Mouse (Mus musculus) embryonic facial prominence, embryonic 13.5 days (tissue): ENCODE measurements around the gene Ndufs3. TPM values are rescaled to one million over a fixed set of nuclear protein-coding genes. Genes with fewer than 3 reads are reported as not detected.
"Not testable (repeated sequence)": the region's sequence is repeated elsewhere in the genome, so short reads cannot be mapped to it uniquely, and the experiment has no call there.

ENCODE experiments used
- ATAC-seq: fragments of 200-750 bp; cut with Nextera tagmentation; 2 replicates; pipeline ENCODE4 v1.8.0; 2017; ENCODE audit warnings: low read depth; ENCODE audit not compliant: insufficient number of reproducible peaks, insufficient read depth, low FRiP score, low TSS enrichment
- H3K27ac ChIP-seq: fragments of 300-500 bp; sonication (generic); 2 replicates; pipeline ENCODE4 v1.5.1; 2015; ENCODE audit warnings: moderate library complexity, mild to moderate bottlenecking, inconsistent platforms
- H3K27me3 ChIP-seq: fragments of 300-500 bp; sonication (generic); 2 replicates; pipeline ENCODE4 v1.6.1; 2015; ENCODE audit warnings: mild to moderate bottlenecking, inconsistent platforms
- H3K36me3 ChIP-seq: fragments of 300-500 bp; sonication (generic); 2 replicates; pipeline ENCODE4 v1.6.1; 2015; ENCODE audit warnings: mild to moderate bottlenecking, inconsistent platforms
- H3K4me1 ChIP-seq: fragments of 300-500 bp; sonication (generic); 2 replicates; pipeline ENCODE4 v1.6.1; 2015; ENCODE audit warnings: inconsistent platforms
- H3K4me2 ChIP-seq: fragments of 300-500 bp; sonication (generic); 2 replicates; pipeline ENCODE4 v1.6.1; 2015; ENCODE audit warnings: moderate library complexity, mild to moderate bottlenecking, inconsistent platforms
- H3K4me3 ChIP-seq: fragments of 300-500 bp; sonication (generic); 2 replicates; pipeline ENCODE4 v1.5.1; 2015; ENCODE audit warnings: mild to moderate bottlenecking, inconsistent platforms
- H3K9ac ChIP-seq: fragments of 300-500 bp; sonication (generic); 2 replicates; pipeline ENCODE4 v1.6.1; 2015; ENCODE audit warnings: mild to moderate bottlenecking, inconsistent platforms
- H3K9me3 ChIP-seq: fragments of 300-500 bp; sonication (generic); 2 replicates; pipeline ENCODE4 v1.6.1; 2016; ENCODE audit warnings: inconsistent platforms
- WGBS: fragments of 180-500 bp; shearing (Covaris S2); methylation state at CpG from one replicate; pipeline ENCODE4 v1.1.7; 2015; ENCODE audit warnings: mixed read lengths; 5-methylcytosine and 5-hydroxymethylcytosine counted together
- polyA plus RNA-seq: library from polyadenylated mRNA; unstranded; fragments of >200 nt; fragmentation: Nextera tagmentation; extraction: Ambion mirVana; gene quantifications from 2 replicates; pipeline ENCODE4 v1.2.1, GENCODE M21; 2015

The Ndufs3 gene
- polyA plus RNA-seq, 1 experiment from 2014 or later: 232 TPM

- ATAC-seq: no peak
- Histone ChIP-seq H3K4me3 (peak overlapping the region; percentile 98), H3K36me3 (peaks cover 65% of the 10 kb centered on the region), H3K4me2 (peak overlapping the region; percentile 69), H3K9me3 (no peaks in the 10 kb centered on the region), H3K27me3 (no peaks in the 10 kb centered on the region), H3K4me1 (peaks cover 32% of the 10 kb centered on the region), H3K9ac (peak overlapping the region; percentile 97), H3K27ac (no peak overlapping the region)
- 83% methylated on average over 2 of the region's 2 CpGs for WGBS
These were observed 1.2 kb downstream of the Ndufs3 start for GRCm38 (mm10) chr2:90903398-90903797.

- 79% methylated on average over 3 of the region's 3 CpGs for WGBS
These were observed 10.3 kb downstream of the Ndufs3 start for GRCm38 (mm10) chr2:90894299-90894677.

DNA sequence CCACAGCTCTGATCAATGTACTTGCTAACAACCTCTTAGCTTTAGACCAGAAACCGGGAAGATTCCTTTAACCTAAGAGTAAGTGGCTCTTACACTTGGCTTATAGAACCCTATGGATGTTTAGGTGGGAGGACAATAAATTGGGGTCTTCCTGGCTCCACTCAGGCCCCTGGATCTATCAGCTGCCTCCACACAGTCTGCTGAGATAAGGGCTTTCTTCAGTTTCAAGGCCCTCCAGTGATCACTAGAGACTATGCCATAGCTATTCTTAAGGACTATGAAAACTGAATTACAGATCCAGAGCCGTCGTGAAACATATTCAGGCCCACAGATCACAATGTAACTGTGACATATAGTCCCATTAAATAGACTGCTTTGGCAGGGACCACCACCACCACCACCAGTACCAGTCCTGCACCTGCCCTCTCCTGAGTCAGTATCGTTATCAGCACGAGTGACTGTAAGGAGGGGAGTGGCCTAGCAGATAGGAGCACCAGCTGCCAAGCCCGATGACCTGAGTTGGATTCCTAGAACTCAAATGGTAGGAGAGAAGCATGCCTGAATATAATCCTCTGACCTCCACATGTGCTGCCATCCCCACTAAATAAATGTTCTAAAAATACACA, 10.8 kb downstream of the Ndufs3 start:
- Histone ChIP-seq H3K36me3 (peaks cover 64% of the 10 kb centered on the region), H3K9ac (no peak overlapping the region), H3K4me3 (no peak overlapping the region), H3K27ac (no peak overlapping the region), H3K9me3 (no peaks in the 10 kb centered on the region), H3K4me1 (peaks cover 9% of the 10 kb centered on the region), H3K27me3 (peaks cover 21% of the 10 kb centered on the region), H3K4me2 (no peak overlapping the region)
- ATAC-seq: no peak
- WGBS: 89% methylated on average over 6 of the region's 6 CpGs

More at GRCm38 (mm10) chr2:90894299-90894677, 10.3 kb downstream of the Ndufs3 start:
- H3K9me3 ChIP-seq, H3K4me1 ChIP-seq, ATAC-seq, H3K4me3 ChIP-seq, H3K4me2 ChIP-seq, H3K27ac ChIP-seq, H3K9ac ChIP-seq: not testable (repeated sequence)
- peaks cover 69% of the 10 kb centered on the region for H3K36me3 ChIP-seq
- peaks cover 16% of the 10 kb centered on the region for H3K27me3 ChIP-seq

DNA sequence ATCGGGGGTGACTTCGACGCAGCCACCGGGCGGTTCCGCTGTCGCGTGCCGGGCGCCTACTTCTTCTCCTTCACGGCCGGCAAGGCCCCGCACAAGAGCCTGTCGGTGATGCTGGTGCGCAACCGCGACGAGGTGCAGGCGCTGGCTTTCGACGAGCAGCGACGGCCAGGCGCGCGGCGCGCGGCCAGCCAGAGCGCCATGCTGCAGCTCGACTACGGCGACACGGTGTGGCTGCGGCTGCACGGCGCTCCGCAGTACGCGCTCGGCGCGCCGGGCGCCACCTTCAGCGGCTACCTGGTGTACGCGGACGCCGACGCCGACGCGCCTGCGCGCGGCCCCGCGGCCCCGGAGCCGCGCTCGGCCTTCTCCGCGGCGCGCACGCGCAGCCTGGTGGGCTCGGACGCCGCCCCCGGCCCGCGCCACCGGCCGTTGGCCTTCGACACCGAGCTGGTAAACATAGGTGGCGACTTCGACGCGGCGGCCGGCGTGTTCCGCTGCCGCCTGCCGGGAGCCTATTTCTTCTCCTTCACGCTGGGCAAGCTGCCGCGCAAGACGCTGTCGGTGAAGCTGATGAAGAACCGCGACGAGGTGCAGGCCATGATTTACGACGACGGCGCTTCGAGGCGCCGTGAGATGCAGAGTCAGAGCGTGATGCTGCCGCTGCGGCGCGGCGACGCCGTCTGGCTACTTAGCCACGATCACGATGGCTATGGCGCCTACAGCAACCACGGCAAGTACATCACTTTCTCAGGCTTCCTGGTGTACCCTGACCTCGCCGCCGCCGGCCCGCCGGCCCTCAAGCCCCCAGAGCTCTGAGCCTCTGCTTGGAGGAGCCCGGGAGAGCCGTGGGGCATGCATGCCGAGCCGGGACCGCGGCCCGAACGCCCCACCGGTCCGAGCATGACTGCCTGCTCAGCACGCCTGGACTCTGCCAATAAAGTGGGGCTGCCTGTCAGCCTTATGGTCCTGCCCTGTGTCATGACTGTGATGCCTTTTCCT, 14.8 kb downstream of the Ndufs3 start:
- peak overlapping the region; percentile 77 for H3K9ac ChIP-seq
- ATAC-seq: peak; percentile 65; the same call in 1 of the 2 replicates
- H3K36me3 ChIP-seq: peaks cover 26% of the 10 kb centered on the region
- peak overlapping the region; percentile 75 for H3K4me2 ChIP-seq
- H3K4me3 ChIP-seq: peak overlapping the region; percentile 57
- H3K4me1 ChIP-seq: peaks cover 25% of the 10 kb centered on the region
- WGBS: 5% methylated on average over 127 of the region's 133 CpGs
- no peak overlapping the region for H3K27ac ChIP-seq
- H3K27me3 ChIP-seq: peaks cover 60% of the 10 kb centered on the region
- H3K9me3 ChIP-seq: no peaks in the 10 kb centered on the region

- Histone ChIP-seq H3K36me3 (peaks cover 10% of the 10 kb centered on the region; the same call in 1 of the 2 replicates), H3K4me1 (peaks cover 27% of the 10 kb centered on the region), H3K27ac (no peak overlapping the region), H3K27me3 (peaks cover 69% of the 10 kb centered on the region), H3K4me3 (no peak overlapping the region), H3K9ac (no peak overlapping the region), H3K9me3 (peaks cover 4% of the 10 kb centered on the region; the same call in 1 of the 2 replicates), H3K4me2 (no peak overlapping the region)
- ATAC-seq: no peak
- 72% methylated on average over 5 of the region's 5 CpGs for WGBS
These were observed 17.0 kb downstream of the Ndufs3 start for GRCm38 (mm10) chr2:90887627-90888026.

GRCm38 (mm10) chr2:90886436-90886835, 18.2 kb downstream of the Ndufs3 start:
- H3K9ac ChIP-seq: peak overlapping the region; percentile 81; the same call in 1 of the 2 replicates
- peaks cover 69% of the 10 kb centered on the region for H3K27me3 ChIP-seq
- H3K36me3 ChIP-seq: no peaks in the 10 kb centered on the region
- H3K4me1 ChIP-seq: peaks cover 27% of the 10 kb centered on the region
- H3K27ac ChIP-seq: no peak overlapping the region
- H3K9me3 ChIP-seq: peaks cover 4% of the 10 kb centered on the region; the same call in 1 of the 2 replicates
- 23% methylated on average over 6 of the region's 6 CpGs for WGBS
- H3K4me2 ChIP-seq: peak overlapping the region; percentile 89
- peak overlapping the region; percentile 56 for H3K4me3 ChIP-seq
- no peak for ATAC-seq

DNA sequence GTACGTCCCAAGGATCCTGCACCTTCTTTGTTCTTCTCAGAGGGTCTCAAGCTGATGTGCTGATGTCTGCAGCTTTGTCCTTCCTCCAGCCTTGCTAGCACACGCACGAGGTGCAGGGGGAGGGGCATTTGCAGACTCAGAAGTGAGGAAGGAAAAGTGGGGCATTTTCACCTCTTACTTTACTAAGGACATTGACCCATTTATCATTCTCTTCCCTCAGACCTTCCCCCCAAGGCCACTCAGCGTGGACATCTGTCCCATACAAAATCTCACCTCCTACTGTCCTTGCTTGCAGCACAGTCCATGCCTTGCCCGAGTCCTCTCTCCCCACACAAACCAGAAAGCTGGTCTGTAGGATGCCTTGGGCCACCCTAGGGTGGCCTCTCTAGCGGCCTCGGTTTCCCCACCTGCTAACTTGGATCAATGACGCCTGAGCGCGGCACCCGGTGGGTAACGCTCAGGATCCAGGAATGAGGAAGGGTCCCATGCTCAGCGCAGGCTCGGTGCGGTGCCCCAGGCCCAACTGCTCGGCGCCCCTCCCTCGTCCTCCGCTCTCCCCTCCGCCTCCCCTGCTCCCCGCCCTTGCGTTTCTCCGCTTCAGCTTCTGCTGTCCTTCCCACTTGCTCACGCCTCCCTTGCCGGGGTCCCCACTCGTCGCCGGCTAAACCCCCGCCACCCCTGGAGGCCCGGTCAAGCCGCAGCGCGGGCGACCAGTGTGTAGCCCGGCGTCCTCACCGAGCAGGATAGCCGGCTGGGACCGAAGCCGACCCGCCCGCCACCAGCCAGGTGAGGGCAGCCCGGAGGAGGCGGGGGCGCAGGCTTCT, 19.2 kb downstream of the Ndufs3 start, which contains the start of gene C1qtnf4:
Gene C1qtnf4 (plus strand): TSS at position 643 of the 824 bp plus-strand sequence.
- peaks cover 4% of the 10 kb centered on the region; the same call in 1 of the 2 replicates for H3K9me3 ChIP-seq
- H3K4me1 ChIP-seq: peaks cover 26% of the 10 kb centered on the region
- no peak within 1 kb of the TSS for H3K27ac ChIP-seq
- ATAC-seq: peak; percentile 65; the same call in 1 of the 2 replicates
- H3K4me2 ChIP-seq: peak within 1 kb of the TSS; percentile 89
- peak within 1 kb of the TSS; percentile 56 for H3K4me3 ChIP-seq
- H3K27me3 ChIP-seq: peaks cover 64% of the 10 kb centered on the region
- WGBS: 1% methylated on average over 45 of the region's 45 CpGs
- H3K36me3 ChIP-seq: no peaks in the 10 kb centered on the region
- H3K9ac ChIP-seq: peak within 1 kb of the TSS; percentile 81

DNA sequence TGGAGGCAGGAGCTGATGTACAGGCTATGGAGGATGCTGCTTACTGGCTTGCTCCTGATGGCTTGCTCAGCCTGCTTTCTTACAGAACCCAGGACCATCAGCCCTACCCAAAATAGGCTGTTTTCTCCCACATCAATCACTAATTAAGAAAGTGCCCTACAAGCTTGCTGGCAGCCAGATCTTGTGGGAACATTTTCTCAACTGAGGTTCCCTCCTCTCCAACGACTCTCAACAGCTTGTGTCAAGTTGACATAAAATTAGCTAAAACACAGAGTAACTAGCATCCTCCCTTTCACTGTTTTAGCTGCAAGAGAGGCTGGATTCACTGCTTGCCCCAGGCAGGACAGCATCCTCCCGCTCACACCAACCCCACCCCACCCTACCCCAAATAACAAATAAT, 22.8 kb downstream of the Ndufs3 start:
- no peak overlapping the region for H3K27ac ChIP-seq
- 83% methylated on average over 2 of the region's 2 CpGs for WGBS
- ATAC-seq: no peak
- peaks cover 4% of the 10 kb centered on the region; the same call in 1 of the 2 replicates for H3K9me3 ChIP-seq
- no peak overlapping the region for H3K9ac ChIP-seq
- H3K36me3 ChIP-seq: no peaks in the 10 kb centered on the region
- no peak overlapping the region for H3K4me2 ChIP-seq
- peaks cover 28% of the 10 kb centered on the region for H3K27me3 ChIP-seq
- H3K4me3 ChIP-seq: no peak overlapping the region
- H3K4me1 ChIP-seq: peaks cover 17% of the 10 kb centered on the region; the same call in 1 of the 2 replicates

GRCm38 (mm10) chr2:90880144-90880785, 24.4 kb downstream of the Ndufs3 start:
- 15% methylated on average over 6 of the region's 6 CpGs for WGBS
- Histone ChIP-seq H3K4me2 (no peak overlapping the region), H3K36me3 (no peaks in the 10 kb centered on the region), H3K4me1 (peaks cover 6% of the 10 kb centered on the region; the same call in 1 of the 2 replicates), H3K9me3 (peaks cover 4% of the 10 kb centered on the region; the same call in 1 of the 2 replicates), H3K27ac (no peak overlapping the region), H3K9ac (no peak overlapping the region), H3K27me3 (peaks cover 13% of the 10 kb centered on the region), H3K4me3 (no peak overlapping the region)
- no peak for ATAC-seq

- Histone ChIP-seq H3K9me3 (peaks cover 4% of the 10 kb centered on the region; the same call in 1 of the 2 replicates), H3K27me3 (peaks cover 4% of the 10 kb centered on the region; the same call in 1 of the 2 replicates), H3K27ac (no peak overlapping the region), H3K9ac (no peak overlapping the region), H3K4me1 (no peaks in the 10 kb centered on the region), H3K4me3 (no peak overlapping the region), H3K4me2 (no peak overlapping the region), H3K36me3 (no peaks in the 10 kb centered on the region)
- ATAC-seq: no peak
These were observed 25.2 kb downstream of the Ndufs3 start for GRCm38 (mm10) chr2:90879419-90879818.
